19 mouse cellular contexts compared by ENCODE assay signal in genomic region chr2:79457434-79457833, GRCm38 (mm10). TPM values are rescaled to one million over a fixed set of nuclear protein-coding genes. Genes with fewer than 3 reads are reported as not detected.
DNase-seq lines count a peak whose midpoint lies in the region; ATAC-seq and TF ChIP-seq lines count a peak whose summit lies in the region.
"Had no signal": no experiment of that assay in that cellular context is flagged by ENCODE, and none has a peak within 500 bp of the region (broad histone marks: within the 10 kb centered on the region; RNA-seq: fewer than 3 reads in every experiment).

No protein-coding gene starts in this region.

- no peaks in the 10 kb centered on the region for H3K79me2 ChIP-seq in heart, adult 2 months (replicated peaks; ENCODE audit: control insufficient read depth, insufficient read depth, low read length)

- 0 out of 2 replicates have a peak overlapping the region, but pooled peaks have one; percentile 3 for H3K27ac ChIP-seq in forebrain, embryonic 13.5 days
- no peak overlapping the region for H3K27ac ChIP-seq in forebrain, embryonic 14.5 days (ENCODE audit: low read depth, low read length)
- 0 out of 2 replicates have a peak overlapping the region, but pooled peaks have one; percentile 80 for H3K27ac ChIP-seq in neural tube, embryonic 13.5 days (replicated peaks)
- H3K27ac ChIP-seq in neural tube, embryonic 15.5 days (replicated peaks): no peak overlapping the region
- H3K27ac ChIP-seq in hindbrain, embryonic 13.5 days: 0 out of 2 replicates have a peak overlapping the region, but pooled peaks have one; percentile 55
- peak overlapping the region; percentile 33; the same call in 1 of the 2 replicates for H3K27ac ChIP-seq in midbrain, embryonic 14.5 days (replicated peaks; ENCODE audit: low read depth, low read length)
- no peak overlapping the region for H3K27ac ChIP-seq in heart, adult 2 months
- H3K27ac ChIP-seq: embryonic facial prominence, embryonic 15.5 days; heart, embryonic 10.5 days; kidney, postnatal 0 days; stomach, embryonic 15.5 days had no signal

- ATAC-seq in forebrain, embryonic 13.5 days: no peak
- ATAC-seq in forebrain, embryonic 14.5 days: no peak
- no peak for ATAC-seq in neural tube, embryonic 13.5 days (ENCODE audit: low read depth)
- no peak for ATAC-seq in neural tube, embryonic 15.5 days (ENCODE audit: low FRiP score)
- ATAC-seq in hindbrain, embryonic 13.5 days (ENCODE audit: low FRiP score): no peak
- no peak for ATAC-seq in midbrain, embryonic 14.5 days (ENCODE audit: low FRiP score, low TSS enrichment)
- ATAC-seq: lung, postnatal 0 days had no signal

- TF ChIP-seq POLR2A in heart, adult 2 months (IDR thresholded peaks at IDR 0.05; ENCODE audit: insufficient read depth, low read depth, low read length): no peak

- H3K4me3 ChIP-seq in forebrain, embryonic 13.5 days: no peak overlapping the region
- H3K4me3 ChIP-seq in forebrain, embryonic 14.5 days (ENCODE audit: low read depth, low read length): no peak overlapping the region
- H3K4me3 ChIP-seq in neural tube, embryonic 13.5 days: no peak overlapping the region; the same call in 1 of the 2 replicates
- H3K4me3 ChIP-seq in neural tube, embryonic 15.5 days (replicated peaks): no peak overlapping the region
- no peak overlapping the region for H3K4me3 ChIP-seq in hindbrain, embryonic 13.5 days
- 0 out of 2 replicates have a peak overlapping the region, but pooled peaks have one; percentile 47 for H3K4me3 ChIP-seq in midbrain, embryonic 14.5 days (replicated peaks; ENCODE audit: low read depth, low read length)
- H3K4me3 ChIP-seq in heart, adult 2 months: no peak overlapping the region

- DNase-seq in forebrain, embryonic 14.5 days (ENCODE audit: low spot score): no peak
- no peak for DNase-seq in midbrain, embryonic 14.5 days
- DNase-seq in heart, adult 2 months: no peak
- no peak for DNase-seq in MN1 (ENCODE audit: low spot score)
- DNase-seq: adrenal gland, adult 8-10 months; kidney, adult 11 months; thymus, adult 18-20 months had no signal

- no peaks in the 10 kb centered on the region for H3K9me3 ChIP-seq in forebrain, embryonic 13.5 days (replicated peaks)
- H3K9me3 ChIP-seq in forebrain, embryonic 14.5 days (replicated peaks; ENCODE audit: control insufficient read depth, low read length): no peaks in the 10 kb centered on the region
- H3K9me3 ChIP-seq in neural tube, embryonic 13.5 days: no peaks in the 10 kb centered on the region
- H3K9me3 ChIP-seq in neural tube, embryonic 15.5 days (replicated peaks): no peaks in the 10 kb centered on the region
- H3K9me3 ChIP-seq in hindbrain, embryonic 13.5 days: no peaks in the 10 kb centered on the region
- H3K9me3 ChIP-seq in midbrain, embryonic 14.5 days (ENCODE audit: control insufficient read depth, low read length): no peaks in the 10 kb centered on the region
- H3K9me3 ChIP-seq: embryonic facial prominence, embryonic 15.5 days; heart, embryonic 10.5 days; stomach, embryonic 15.5 days had no signal

- 0 out of 2 replicates have a peak overlapping the region, but pooled peaks have one; percentile 71 for H3K4me2 ChIP-seq in forebrain, embryonic 13.5 days
- H3K4me2 ChIP-seq in forebrain, embryonic 14.5 days (ENCODE audit: low read length): no peak overlapping the region
- H3K4me2 ChIP-seq in neural tube, embryonic 13.5 days: peak overlapping the region; percentile 72
- H3K4me2 ChIP-seq in neural tube, embryonic 15.5 days: no peak overlapping the region
- H3K4me2 ChIP-seq in hindbrain, embryonic 13.5 days: peak overlapping the region; percentile 73; the same call in 1 of the 2 replicates
- no peak overlapping the region for H3K4me2 ChIP-seq in midbrain, embryonic 14.5 days (ENCODE audit: low read length)

- no peak for TF ChIP-seq EP300 in heart, adult 2 months (IDR thresholded peaks at IDR 0.05; ENCODE audit: insufficient read depth, low read depth, low read length)

- no peak overlapping the region for H3K9ac ChIP-seq in forebrain, embryonic 13.5 days
- H3K9ac ChIP-seq in forebrain, embryonic 14.5 days (ENCODE audit: low read length): no peak overlapping the region
- H3K9ac ChIP-seq in neural tube, embryonic 13.5 days: no peak overlapping the region
- H3K9ac ChIP-seq in neural tube, embryonic 15.5 days (replicated peaks): no peak overlapping the region
- H3K9ac ChIP-seq in hindbrain, embryonic 13.5 days: no peak overlapping the region
- H3K9ac ChIP-seq in midbrain, embryonic 14.5 days (replicated peaks; ENCODE audit: low read length): no peak overlapping the region
- H3K9ac ChIP-seq in heart, adult 2 months (ENCODE audit: low read depth, low read length): no peak overlapping the region
- H3K9ac ChIP-seq: embryonic facial prominence, embryonic 15.5 days; stomach, embryonic 15.5 days had no signal

- peaks cover 55% of the 10 kb centered on the region for H3K4me1 ChIP-seq in forebrain, embryonic 13.5 days
- H3K4me1 ChIP-seq in forebrain, embryonic 14.5 days (ENCODE audit: control insufficient read depth, insufficient read depth, low read length): peaks cover 28% of the 10 kb centered on the region
- peaks cover 71% of the 10 kb centered on the region for H3K4me1 ChIP-seq in neural tube, embryonic 13.5 days (replicated peaks)
- H3K4me1 ChIP-seq in neural tube, embryonic 15.5 days: peaks cover 47% of the 10 kb centered on the region
- peaks cover 62% of the 10 kb centered on the region for H3K4me1 ChIP-seq in hindbrain, embryonic 13.5 days (replicated peaks)
- H3K4me1 ChIP-seq in midbrain, embryonic 14.5 days (ENCODE audit: control insufficient read depth, insufficient read depth, low read length): peaks cover 17% of the 10 kb centered on the region
- H3K4me1 ChIP-seq in heart, adult 2 months (ENCODE audit: control insufficient read depth, insufficient read depth, low read length): no peaks in the 10 kb centered on the region

- H3K36me3 ChIP-seq in forebrain, embryonic 13.5 days (ENCODE audit: poor library complexity, severe bottlenecking): no peaks in the 10 kb centered on the region
- H3K36me3 ChIP-seq in forebrain, embryonic 14.5 days (ENCODE audit: control insufficient read depth, insufficient read depth, low read length): no peaks in the 10 kb centered on the region
- no peaks in the 10 kb centered on the region for H3K36me3 ChIP-seq in neural tube, embryonic 13.5 days
- H3K36me3 ChIP-seq in neural tube, embryonic 15.5 days: no peaks in the 10 kb centered on the region
- no peaks in the 10 kb centered on the region for H3K36me3 ChIP-seq in hindbrain, embryonic 13.5 days
- H3K36me3 ChIP-seq in midbrain, embryonic 14.5 days (ENCODE audit: control insufficient read depth, insufficient read depth, low read length): no peaks in the 10 kb centered on the region
- H3K36me3 ChIP-seq in heart, adult 2 months (ENCODE audit: control insufficient read depth, insufficient read depth, low read length): no peaks in the 10 kb centered on the region
- H3K36me3 ChIP-seq: embryonic facial prominence, embryonic 15.5 days; heart, embryonic 10.5 days; stomach, embryonic 15.5 days had no signal

- peaks cover 80% of the 10 kb centered on the region for H3K27me3 ChIP-seq in forebrain, embryonic 13.5 days
- H3K27me3 ChIP-seq in forebrain, embryonic 14.5 days (replicated peaks; ENCODE audit: control insufficient read depth, insufficient read depth, low read length): peaks cover 40% of the 10 kb centered on the region
- peaks cover 74% of the 10 kb centered on the region for H3K27me3 ChIP-seq in neural tube, embryonic 13.5 days
- peaks cover 61% of the 10 kb centered on the region for H3K27me3 ChIP-seq in neural tube, embryonic 15.5 days (replicated peaks)
- peaks cover 60% of the 10 kb centered on the region for H3K27me3 ChIP-seq in hindbrain, embryonic 13.5 days
- peaks cover 15% of the 10 kb centered on the region for H3K27me3 ChIP-seq in midbrain, embryonic 14.5 days (ENCODE audit: control insufficient read depth, insufficient read depth, low read length)
- peaks cover 14% of the 10 kb centered on the region for H3K27me3 ChIP-seq in heart, adult 2 months (ENCODE audit: control insufficient read depth, insufficient read depth, low read length)

- intact Hi-C loops in heart, adult 2 months (cut with DNase I): no loop called here

- TF ChIP-seq CTCF in heart, adult 2 months (IDR thresholded peaks at IDR 0.05): no peak

- 58% methylated on average over 3 of the region's 3 CpGs for WGBS in forebrain, embryonic 13.5 days
- 55% methylated on average over 3 of the region's 3 CpGs for WGBS in forebrain, embryonic 14.5 days
- WGBS in neural tube, embryonic 13.5 days: 48% methylated on average over 3 of the region's 3 CpGs
- 54% methylated on average over 3 of the region's 3 CpGs for WGBS in neural tube, embryonic 15.5 days
- WGBS in hindbrain, embryonic 13.5 days: 54% methylated on average over 3 of the region's 3 CpGs
- 56% methylated on average over 3 of the region's 3 CpGs for WGBS in midbrain, embryonic 14.5 days
- WGBS in heart, adult 2 months: 67% methylated on average over 3 of the region's 3 CpGs

RNA-seq across cellular contexts. Expression of gene Cerkl, which starts 0.8 kb away (rescaled TPM):
- 1.7 and 2.4 TPM in 2 replicates for polyA plus RNA-seq in forebrain, embryonic 13.5 days (2015; fragmentation: Nextera tagmentation; extraction: Ambion mirVana)
- polyA plus RNA-seq in forebrain, embryonic 14.5 days (2014; fragmentation: Nextera tagmentation; extraction: Ambion mirVana): 1.1 and 2.0 TPM in 2 replicates
- polyA plus RNA-seq in neural tube, embryonic 13.5 days (2015; fragmentation: Nextera tagmentation; extraction: Ambion mirVana): 2.0 and 2.3 TPM in 2 replicates
- 0.69 and 2.0 TPM in 2 replicates for polyA plus RNA-seq in neural tube, embryonic 15.5 days (2015; fragmentation: Nextera tagmentation; extraction: Ambion mirVana)
- 2.5 and 3.3 TPM in 2 replicates for polyA plus RNA-seq in hindbrain, embryonic 13.5 days (2015; fragmentation: Nextera tagmentation; extraction: Ambion mirVana)
- 1.1 and 3.3 TPM in 2 replicates for polyA plus RNA-seq in midbrain, embryonic 14.5 days (2014; fragmentation: Nextera tagmentation; extraction: Ambion mirVana)
- total RNA-seq in heart, adult 2 months (2021): under 1 TPM; 0.73 to 0.82 TPM
- 0.47 and 1.5 TPM in 2 replicates for polyA plus RNA-seq in heart, adult 2 months (2012; rRNA removed)

RNA-seq across cellular contexts. Expression of gene Neurod1, which starts 0.9 kb away (rescaled TPM):
- 48.8 and 52.5 TPM in 2 replicates for polyA plus RNA-seq in forebrain, embryonic 13.5 days (2015; fragmentation: Nextera tagmentation; extraction: Ambion mirVana)
- 44.4 and 60.1 TPM in 2 replicates for polyA plus RNA-seq in forebrain, embryonic 14.5 days (2014; fragmentation: Nextera tagmentation; extraction: Ambion mirVana)
- polyA plus RNA-seq in neural tube, embryonic 13.5 days (2015; fragmentation: Nextera tagmentation; extraction: Ambion mirVana): 29.7 and 36.7 TPM in 2 replicates
- 11.0 and 16.9 TPM in 2 replicates for polyA plus RNA-seq in neural tube, embryonic 15.5 days (2015; fragmentation: Nextera tagmentation; extraction: Ambion mirVana)
- polyA plus RNA-seq in hindbrain, embryonic 13.5 days (2015; fragmentation: Nextera tagmentation; extraction: Ambion mirVana): 50.7 and 53.7 TPM in 2 replicates
- 37.0 and 40.2 TPM in 2 replicates for polyA plus RNA-seq in midbrain, embryonic 14.5 days (2014; fragmentation: Nextera tagmentation; extraction: Ambion mirVana)
- not detected for total RNA-seq in heart, adult 2 months (2021)
- polyA plus RNA-seq in heart, adult 2 months (2012; rRNA removed): not detected in 2 replicates
- total RNA-seq: adrenal gland, adult 8-10 months; gastrocnemius, postnatal 4 days; megakaryocyte progenitor cell, adult 5-6 weeks had no signal
- polyA plus RNA-seq: heart, postnatal 0 days; kidney, postnatal 0 days; lung, postnatal 0 days had no signal

Comparison
In these comparisons a context has a peak if more than half of its experiments do, and no peak if none do; other contexts are left out.
1. H3K27ac ChIP-seq: peak in forebrain, embryonic 13.5 days (single experiment), neural tube, embryonic 13.5 days (single experiment), hindbrain, embryonic 13.5 days (single experiment) and midbrain, embryonic 14.5 days (single experiment); none in forebrain, embryonic 14.5 days (single experiment), neural tube, embryonic 15.5 days (single experiment) and heart, adult 2 months (single experiment).
2. H3K4me2 ChIP-seq: peak in forebrain, embryonic 13.5 days (single experiment), neural tube, embryonic 13.5 days (single experiment) and hindbrain, embryonic 13.5 days (single experiment); none in forebrain, embryonic 14.5 days (single experiment), neural tube, embryonic 15.5 days (single experiment) and midbrain, embryonic 14.5 days (single experiment).
3. RNA of gene Neurod1, which starts 0.9 kb away (polyA plus RNA-seq): 50.7 to 53.7 TPM in hindbrain, embryonic 13.5 days, 48.8 to 52.5 TPM in forebrain, embryonic 13.5 days, 44.4 to 60.1 TPM in forebrain, embryonic 14.5 days, 37.0 to 40.2 TPM in midbrain, embryonic 14.5 days, 29.7 to 36.7 TPM in neural tube, embryonic 13.5 days and 11.0 to 16.9 TPM in neural tube, embryonic 15.5 days; not detected in heart, adult 2 months; every median in the first group is over 10 times any median in the second.